Mouse (Mus musculus) small intestine, adult 2 months (tissue): Measurements from ENCODE around the gene Olfr1220. TPM values are rescaled to one million over a fixed set of nuclear protein-coding genes. Genes with fewer than 3 reads are reported as not detected.

ENCODE experiments used
- H3K27ac ChIP-seq: fragments of 200-500 bp; 2 replicates; pipeline ENCODE4 v1.5.1; 2012; ENCODE audit warnings: low read depth, low read length, control low read depth, inconsistent platforms; ENCODE audit not compliant: insufficient read depth
- H3K27me3 ChIP-seq: fragments of 200-500 bp; 2 replicates; pipeline ENCODE4 v1.6.1; 2012; ENCODE audit warnings: mild to moderate bottlenecking, moderate library complexity, low read length, inconsistent platforms; ENCODE audit not compliant: control insufficient read depth, insufficient read depth
- H3K36me3 ChIP-seq: fragments of 200-500 bp; 2 replicates; pipeline ENCODE4 v1.6.1; 2012; ENCODE audit warnings: mild to moderate bottlenecking, low read length, control low read depth, inconsistent platforms; ENCODE audit not compliant: control insufficient read depth, insufficient read depth
- H3K4me1 ChIP-seq: fragments of 200-500 bp; 2 replicates; pipeline ENCODE4 v1.6.1; 2012; ENCODE audit warnings: low read length, inconsistent platforms, mixed read lengths; ENCODE audit not compliant: control insufficient read depth, insufficient read depth, insufficient read length
- H3K4me3 ChIP-seq: fragments of 200-500 bp; 2 replicates; pipeline ENCODE4 v1.5.1; 2012; ENCODE audit warnings: low read depth, mild to moderate bottlenecking, control low read depth, inconsistent platforms, low read length, moderate library complexity
- CTCF ChIP-seq: fragments of 200-500 bp; IDR thresholded peaks from 2 replicates; pipeline ENCODE4 v1.5.1; 2012; ENCODE audit warnings: low read depth, mild to moderate bottlenecking, control low read depth, inconsistent platforms, low read length, moderate library complexity, mixed read lengths; ENCODE audit not compliant: insufficient replicate concordance, insufficient read length; ENCODE audit errors: extremely low read depth
- POLR2A ChIP-seq: fragments of 200-500 bp; IDR thresholded peaks from 2 replicates; pipeline ENCODE4 v1.6.1; 2012; ENCODE audit warnings: low read depth, mild to moderate bottlenecking, control low read depth, inconsistent platforms, low read length, moderate library complexity
- polyA plus RNA-seq: library from polyadenylated mRNA; depleted of rRNA; stranded (reverse); fragments of >200 nt; gene quantifications from 2 replicates; pipeline ENCODE4 v1.2.3, GENCODE M21; 2012; rRNA removed

Olfr1220 gene
- polyA plus RNA-seq, 1 experiment = not detected

- H3K27me3 ChIP-seq = no peaks in the 10 kb centered on the region
- H3K4me3 ChIP-seq = no peak overlapping the region
- TF ChIP-seq POLR2A (no peak), CTCF (no peak)
- no peaks in the 10 kb centered on the region for H3K36me3 ChIP-seq
- H3K4me1 ChIP-seq = no peaks in the 10 kb centered on the region
- H3K27ac ChIP-seq = no peak overlapping the region
Measured at GRCm38 (mm10) chr2:89081487-89081886, 25.1 kb downstream of the Olfr1220 start.

GRCm38 (mm10) chr2:89061087-89061486, 45.5 kb downstream of the Olfr1220 start, which contains the start of gene Olfr1218:
Olfr1218 (minus strand) TSS chr2:89061187.
- no peaks in the 10 kb centered on the region for H3K27me3 ChIP-seq
- TF ChIP-seq POLR2A (no peak), CTCF (no peak)
- H3K27ac ChIP-seq = no peak within 1 kb of the TSS

More at GRCm38 (mm10) chr2:89061087-89061486, 45.5 kb downstream of the Olfr1220 start, which contains the start of gene Olfr1218:
- Histone ChIP-seq H3K4me3 (no peak within 1 kb of the TSS), H3K4me1 (no peaks in the 10 kb centered on the region), H3K36me3 (no peaks in the 10 kb centered on the region)

Other genes with a start within 250 kb of the Olfr1220 start
- not detected in 2 replicates for gene Olfr1206, start 243.6 kb downstream of the Olfr1220 start, polyA plus RNA-seq
- gene Olfr1208, start 204.5 kb downstream of the Olfr1220 start, polyA plus RNA-seq = not detected in 2 replicates
- gene Olfr1209, start 191.7 kb downstream of the Olfr1220 start, polyA plus RNA-seq = not detected in 2 replicates
- gene Olfr1211, start 168.7 kb downstream of the Olfr1220 start, polyA plus RNA-seq = not detected in 2 replicates
- not detected in 2 replicates for gene Olfr1212, start 152.9 kb downstream of the Olfr1220 start, polyA plus RNA-seq
- gene Gm13762, start 126.6 kb downstream of the Olfr1220 start, polyA plus RNA-seq = not detected in 2 replicates
- gene Olfr1214, start 114.2 kb downstream of the Olfr1220 start, polyA plus RNA-seq = not detected in 2 replicates
- gene Olfr1215, start 99.9 kb downstream of the Olfr1220 start, polyA plus RNA-seq = not detected in 2 replicates
- not detected in 2 replicates for gene Olfr1216, start 88.5 kb downstream of the Olfr1220 start, polyA plus RNA-seq
- gene Olfr1217, start 74.8 kb downstream of the Olfr1220 start, polyA plus RNA-seq = not detected in 2 replicates
- gene Olfr1218, start 45.6 kb downstream of the Olfr1220 start, polyA plus RNA-seq = not detected in 2 replicates
- gene Olfr1219, start 23.3 kb downstream of the Olfr1220 start, polyA plus RNA-seq = not detected in 2 replicates
- gene Olfr1221, start 10.4 kb upstream of the Olfr1220 start, polyA plus RNA-seq = not detected in 2 replicates
- gene Olfr1222, start 26.2 kb upstream of the Olfr1220 start, polyA plus RNA-seq = not detected in 2 replicates
- not detected in 2 replicates for gene Olfr1223, start 44.7 kb upstream of the Olfr1220 start, polyA plus RNA-seq
- gene Olfr1224-ps1, start 57.3 kb upstream of the Olfr1220 start, polyA plus RNA-seq = not detected in 2 replicates
- gene Olfr1225, start 67.8 kb upstream of the Olfr1220 start, polyA plus RNA-seq = not detected in 2 replicates
- not detected in 2 replicates for gene Olfr1226, start 93.2 kb upstream of the Olfr1220 start, polyA plus RNA-seq
- gene Olfr1228, start 147.2 kb upstream of the Olfr1220 start, polyA plus RNA-seq = not detected in 2 replicates
- gene Olfr1229, start 181.2 kb upstream of the Olfr1220 start, polyA plus RNA-seq = not detected in 2 replicates
- not detected in 2 replicates for gene Olfr1230, start 190.4 kb upstream of the Olfr1220 start, polyA plus RNA-seq
- gene Olfr1231, start 200.2 kb upstream of the Olfr1220 start, polyA plus RNA-seq = not detected in 2 replicates
- not detected in 2 replicates for gene Olfr1232, start 222.8 kb upstream of the Olfr1220 start, polyA plus RNA-seq
- not detected in 2 replicates for gene Olfr1233, start 235.6 kb upstream of the Olfr1220 start, polyA plus RNA-seq